Mouse (Mus musculus): ENCODE data around the gene Pds5a. TPM values are rescaled to one million over a fixed set of nuclear protein-coding genes. Genes with fewer than 3 reads are reported as not detected.
"Not testable (repeated sequence)": the region's sequence is repeated elsewhere in the genome, so short reads cannot be mapped to it uniquely, and the experiment has no call there.

Gene Pds5a
- 10 to 100 TPM; 37.5 to 43.4 TPM for total RNA-seq (2021)
- long read RNA-seq, experiment 1, full-length matches to known transcripts = 10 of 14 reads
- long read RNA-seq, experiment 1, partial matches to known transcripts = 1 of 14 reads
- long read RNA-seq, experiment 1, other reads (novel, unspliced or antisense) = 3 of 14 reads
- long read RNA-seq, experiment 2, full-length matches to known transcripts = 11 of 17 reads
- long read RNA-seq, experiment 2, partial matches to known transcripts = 1 of 17 reads
- long read RNA-seq, experiment 2, other reads (novel, unspliced or antisense) = 5 of 17 reads

- intact Hi-C loops (cut with DNase I) = loop anchor here (1.0 to 5.0 kb wide), 4 partner anchors 46 to 297 kb away; partner anchors contain the start of gene N4bp2
- DNase-seq = peak; percentile 77 to 83
These were observed at the start of gene Pds5a for GRCm38 (mm10) chr5:65697836-65698758. Gene Pds5a (minus strand): TSS chr5:65698273.

DNA sequence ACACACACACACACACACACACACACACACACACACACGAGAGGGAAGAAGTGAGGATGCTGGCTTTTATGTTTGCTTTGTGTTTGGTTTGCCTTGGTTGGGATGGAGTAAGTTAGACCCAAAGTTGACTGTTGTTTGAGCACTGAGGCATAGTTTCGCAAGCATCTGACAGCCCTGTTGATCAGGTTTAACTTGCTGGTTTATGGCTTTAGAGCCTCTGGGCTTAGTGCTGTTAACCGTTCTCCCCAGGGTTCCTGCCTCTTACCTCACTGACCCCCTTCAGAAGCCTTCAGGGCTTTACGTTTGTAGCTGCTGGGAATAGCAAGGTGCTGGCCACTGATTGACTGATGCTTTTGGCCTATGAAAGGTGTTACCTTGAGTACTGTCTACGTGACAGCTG lies 48.8 kb upstream of the Pds5a start:
- no peak for DNase-seq

DNA sequence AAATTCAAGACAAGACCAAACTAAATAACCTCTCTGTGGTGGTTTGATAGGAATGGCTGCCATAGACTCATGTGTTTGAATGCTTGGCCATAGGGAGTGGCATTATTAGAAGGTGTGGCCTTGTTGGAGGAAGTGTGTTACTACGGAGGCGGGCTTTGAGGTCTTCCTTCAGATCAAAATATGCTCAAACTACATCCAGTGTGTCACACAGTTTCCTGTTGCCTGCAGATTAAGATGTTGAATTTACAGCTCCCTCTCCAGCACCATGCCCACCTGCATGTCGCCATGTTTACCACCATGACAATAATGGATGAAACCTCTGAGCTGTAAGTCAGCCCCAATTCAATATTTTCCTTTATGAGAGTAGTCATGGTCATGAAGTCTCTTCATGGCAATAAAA lies 41.3 kb upstream of the Pds5a start:
- intact Hi-C loops (cut with DNase I) = no loop called here
- DNase-seq = no peak

More for the DNA sequence above, 48.8 kb upstream of the Pds5a start:
- intact Hi-C loops (cut with DNase I) = no loop called here

DNA sequence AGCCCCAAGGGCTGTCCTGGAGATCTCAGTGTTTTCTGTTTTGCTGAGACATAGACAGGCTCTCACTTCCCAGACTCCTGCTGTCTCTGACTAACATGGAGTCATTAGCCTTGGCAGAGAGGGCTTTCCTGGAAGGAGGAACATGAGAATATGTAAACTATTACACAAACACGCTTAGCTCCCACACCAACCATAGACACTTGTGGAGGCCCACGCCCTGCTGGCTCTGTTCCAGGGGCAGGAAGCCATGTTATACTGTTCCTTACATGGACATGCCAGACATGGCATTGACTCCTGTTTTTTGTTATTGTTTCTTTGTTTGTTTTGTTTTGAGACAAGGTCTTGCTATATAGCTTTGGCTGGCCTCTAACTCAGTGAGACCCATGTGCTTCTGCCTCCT lies 37.5 kb upstream of the Pds5a start:
- no peak for DNase-seq
- intact Hi-C loops (cut with DNase I) = no loop called here

GRCm38 (mm10) chr5:65731173-65732007 lies 33.3 kb upstream of the Pds5a start:
- intact Hi-C loops (cut with DNase I) = no loop called here

DNA sequence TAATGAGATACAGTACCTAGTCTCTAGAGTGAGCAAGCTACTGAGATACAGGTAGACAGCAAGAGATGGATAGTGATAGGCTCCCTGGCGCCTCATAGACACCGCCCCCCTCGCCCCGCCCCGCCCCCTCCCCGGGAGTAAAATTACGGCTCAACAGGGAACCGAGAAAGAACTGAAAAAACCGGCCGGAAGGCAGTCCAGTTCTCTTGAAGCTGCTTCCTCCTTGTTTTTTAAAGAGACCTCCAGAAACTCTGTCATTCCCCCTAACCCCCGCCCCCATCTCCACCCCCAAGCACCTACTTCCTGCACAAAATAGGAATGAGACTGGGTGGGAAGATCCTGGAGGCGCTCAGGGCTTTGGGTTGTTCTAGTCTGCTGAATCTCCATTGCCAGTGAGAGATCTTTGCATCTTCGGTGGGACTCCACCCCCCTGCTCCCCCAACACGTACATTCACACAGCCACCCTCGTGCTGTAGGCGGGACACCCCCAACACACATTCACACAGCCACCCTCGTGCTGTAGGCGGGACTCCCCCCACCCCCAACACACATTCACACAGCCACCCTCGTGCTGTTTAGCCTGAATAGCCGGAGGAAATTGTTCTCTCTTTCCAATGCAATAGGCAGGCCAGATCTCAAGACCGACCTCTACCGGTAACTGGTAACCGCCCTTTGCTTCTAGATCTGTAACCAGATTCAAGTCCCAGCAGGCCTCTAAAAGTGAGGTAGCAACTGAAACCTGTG lies 26.4 kb upstream of the Pds5a start:
- intact Hi-C loops (cut with DNase I) = no loop called here

More at GRCm38 (mm10) chr5:65731173-65732007, 33.3 kb upstream of the Pds5a start:
- peak in 1 of 2 experiments; percentile 13 for DNase-seq

GRCm38 (mm10) chr5:65718368-65718767 lies 20.3 kb upstream of the Pds5a start:
- DNase-seq = no peak

More for the DNA sequence above, 26.4 kb upstream of the Pds5a start:
- DNase-seq = peak; percentile 20 to 59

GRCm38 (mm10) chr5:65717903-65718211 lies 19.8 kb upstream of the Pds5a start:
- intact Hi-C loops (cut with DNase I); DNase-seq: not testable (repeated sequence)

More at GRCm38 (mm10) chr5:65718368-65718767, 20.3 kb upstream of the Pds5a start:
- intact Hi-C loops (cut with DNase I) = no loop called here

- no peak for DNase-seq
- intact Hi-C loops (cut with DNase I) = no loop called here
These were observed 19.2 kb upstream of the Pds5a start for GRCm38 (mm10) chr5:65717063-65717902.

GRCm38 (mm10) chr5:65715084-65715483 lies 17.0 kb upstream of the Pds5a start:
- intact Hi-C loops (cut with DNase I) = no loop called here
- DNase-seq = no peak

DNA sequence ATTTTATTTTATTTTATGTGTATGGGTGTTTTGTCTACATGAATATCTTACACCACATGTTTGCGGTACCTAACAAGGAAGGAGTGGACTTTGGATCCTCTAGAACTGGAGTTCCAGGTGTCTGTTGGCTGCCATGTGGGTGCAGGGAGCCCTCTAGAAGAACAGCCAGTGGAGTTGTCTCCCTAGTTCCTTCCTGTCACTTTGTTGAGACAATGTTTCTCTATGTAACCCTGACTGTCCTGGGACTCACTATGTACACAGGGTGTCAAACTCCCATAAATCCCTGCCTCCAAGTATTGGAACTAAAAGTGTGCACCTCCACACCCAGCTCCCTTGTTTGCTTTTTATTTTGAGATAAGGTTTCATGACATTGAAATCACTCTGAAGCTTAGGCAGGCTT lies 13.4 kb upstream of the Pds5a start:
- DNase-seq = no peak
- intact Hi-C loops (cut with DNase I) = no loop called here

DNA sequence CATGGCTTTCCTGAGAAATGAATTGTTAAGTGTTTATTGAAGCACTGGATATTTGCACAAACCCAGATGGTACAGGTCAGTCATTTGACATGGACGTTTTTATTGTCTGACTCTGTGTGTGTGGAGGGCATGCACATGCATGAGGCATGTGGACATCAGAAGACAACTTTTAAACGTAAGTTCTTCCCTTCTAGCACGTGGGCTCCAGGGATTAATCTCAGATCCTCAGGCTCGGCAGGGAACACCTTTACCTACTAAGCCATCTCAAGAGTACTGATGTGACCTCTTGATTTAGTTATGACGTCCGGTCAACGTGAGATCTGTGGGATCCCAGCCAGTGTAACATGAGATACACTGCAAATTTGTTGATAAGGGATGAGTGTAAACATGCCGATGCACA lies 12.2 kb upstream of the Pds5a start:
- intact Hi-C loops (cut with DNase I) = no loop called here
- DNase-seq = no peak

DNA sequence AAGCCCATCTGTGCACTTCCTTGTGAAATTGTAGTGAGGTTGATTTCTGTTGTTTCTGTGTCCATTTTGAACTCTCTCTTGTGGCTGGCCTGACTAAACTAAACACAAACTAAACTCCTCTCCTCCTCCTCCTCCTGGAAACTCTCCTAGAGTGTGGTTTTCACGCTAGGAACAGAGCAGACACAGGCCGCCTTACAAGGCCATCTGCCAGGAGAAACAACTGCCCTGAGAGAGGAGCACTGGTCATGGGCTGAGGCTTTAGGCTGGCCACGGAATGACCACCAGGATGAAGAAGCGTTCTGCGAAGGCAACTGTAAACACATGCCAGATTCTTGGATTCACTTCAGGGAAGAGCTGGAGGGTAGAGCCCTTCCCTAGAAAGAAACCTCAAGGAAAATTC lies 8.9 kb upstream of the Pds5a start:
- intact Hi-C loops (cut with DNase I) = no loop called here
- DNase-seq = no peak

- no peak for DNase-seq
- intact Hi-C loops (cut with DNase I) = no loop called here
These were observed 8.1 kb upstream of the Pds5a start for GRCm38 (mm10) chr5:65706171-65706570.

DNA sequence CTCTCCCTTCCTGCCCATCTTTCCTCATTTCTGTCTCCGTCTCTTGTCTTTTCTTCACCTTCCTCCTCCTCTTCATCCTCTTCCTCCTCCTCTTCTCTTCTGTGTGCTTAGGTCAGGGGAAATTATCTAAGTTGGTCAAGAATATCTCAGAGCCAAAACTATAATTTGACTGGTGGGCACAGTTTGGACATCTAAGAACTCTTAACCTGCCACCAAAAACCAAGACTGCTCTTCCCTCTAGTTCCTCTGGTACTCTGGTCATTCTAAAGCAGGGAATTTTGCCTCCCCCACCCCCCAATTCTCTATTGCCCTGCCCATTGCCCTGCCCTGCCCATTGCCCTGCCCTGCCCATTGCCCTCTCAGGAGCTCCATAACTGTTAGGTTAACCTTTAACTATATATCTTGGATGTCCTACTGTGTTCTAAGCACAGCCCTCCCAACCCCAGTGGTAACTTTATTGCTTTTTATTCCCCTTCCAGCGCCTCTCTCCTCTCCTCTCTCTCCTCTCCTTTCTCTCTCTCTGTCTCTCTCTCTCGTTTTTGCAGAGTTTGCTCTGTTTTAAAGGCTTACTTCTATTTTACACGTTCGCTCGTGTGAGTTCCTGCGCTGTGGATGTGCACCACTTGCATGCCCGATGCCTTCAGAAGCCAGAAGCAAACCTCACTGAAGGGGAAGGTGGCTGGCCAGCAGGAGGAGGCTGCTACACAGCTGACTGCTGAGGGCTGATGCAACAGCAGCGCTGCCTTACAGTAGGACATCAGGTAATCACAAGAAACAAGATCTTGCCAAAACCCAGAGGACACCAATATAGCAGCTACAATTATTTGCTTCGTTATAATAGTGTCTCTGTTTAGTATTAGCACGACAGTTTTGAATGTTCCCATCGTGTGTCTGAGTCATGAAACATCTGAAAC lies 6.9 kb upstream of the Pds5a start:
- intact Hi-C loops (cut with DNase I) = no loop called here
- DNase-seq = no peak

GRCm38 (mm10) chr5:65703261-65703660 lies 5.2 kb upstream of the Pds5a start:
- no peak for DNase-seq
- intact Hi-C loops (cut with DNase I) = no loop called here

DNA sequence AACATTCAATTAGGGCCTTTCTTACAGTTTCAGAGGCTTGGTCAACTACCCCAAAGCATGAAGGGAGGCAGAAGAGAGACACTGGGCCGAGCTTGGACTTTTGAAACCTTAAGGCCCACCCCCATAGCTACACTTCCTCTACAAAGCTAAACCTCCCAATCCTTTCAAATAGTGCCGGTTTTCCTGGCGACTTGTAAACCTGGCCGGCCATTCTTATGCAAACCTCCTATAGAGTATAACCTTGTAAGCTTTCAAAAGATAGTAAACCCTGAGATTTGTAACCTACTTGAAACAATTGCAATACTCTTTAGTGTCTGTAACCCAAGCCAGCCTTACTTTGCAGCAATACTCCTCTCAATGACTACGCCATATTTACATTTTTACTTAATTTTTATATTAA lies 2.0 kb upstream of the Pds5a start:
- DNase-seq = no peak
- intact Hi-C loops (cut with DNase I) = no loop called here

GRCm38 (mm10) chr5:65699146-65699545 lies 1.1 kb upstream of the Pds5a start:
- no peak for DNase-seq
- intact Hi-C loops (cut with DNase I) = loop anchor here (5.0 kb wide), 2 partner anchors 47 to 63 kb away; partner anchors contain the start of gene N4bp2

All from gastrocnemius, postnatal 36 days (tissue).